Mouse (Mus musculus): Measurements from ENCODE around the gene Klhl2. TPM values are rescaled to one million over a fixed set of nuclear protein-coding genes. Genes with fewer than 3 reads are reported as not detected.

Klhl2 gene
- total and polyA plus RNA-seq, 3 experiments = 11.5 to 12.1 TPM; not detected in 1

DNA sequence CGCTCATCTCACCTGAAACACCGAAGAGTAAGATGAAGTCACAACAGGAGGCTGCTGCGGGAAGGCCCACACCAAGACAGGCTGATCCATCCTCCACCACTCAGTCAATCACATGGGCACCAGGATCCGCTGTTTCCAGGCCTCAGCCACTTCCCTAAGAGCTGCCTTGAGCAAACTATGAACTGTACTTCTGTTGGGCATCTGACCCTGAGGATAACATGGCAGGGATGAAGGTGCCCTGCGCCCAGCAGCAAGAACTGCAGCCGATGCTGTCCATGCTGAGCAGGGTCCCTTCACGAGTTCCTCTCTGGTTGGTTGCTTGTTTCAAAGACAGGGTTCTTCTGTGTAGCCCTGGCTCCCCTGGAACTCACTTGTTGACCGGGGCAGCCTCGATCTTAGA lies 38.0 kb downstream of the Klhl2 start:
- H3K36me3 ChIP-seq (ENCODE audit: control insufficient read depth in 1 of 2, insufficient read depth in 2 of 2, low read length in 2 of 2) = peaks cover 0 to 3% of the 10 kb centered on the region in 2 experiments; a peak in 1 of 4 replicates
- no peak overlapping the region for H3K27ac ChIP-seq (ENCODE audit: control insufficient read depth, low read depth, low read length)
- no peak for DNase-seq (ENCODE audit: low read depth, low spot score)
- H3K4me1 ChIP-seq (ENCODE audit: control insufficient read depth in 1 of 2, insufficient read depth in 2 of 2, low read length in 2 of 2) = no peaks in the 10 kb centered on the region
- H3K27me3 ChIP-seq (ENCODE audit: control insufficient read depth in 1 of 2, insufficient read depth in 2 of 2, low read length in 2 of 2) = no peaks in the 10 kb centered on the region
- H3K9ac ChIP-seq (ENCODE audit: control insufficient read depth, low read depth, low read length, poor library complexity, severe bottlenecking) = no peak overlapping the region
- H3K79me2 ChIP-seq (ENCODE audit: control insufficient read depth, insufficient read depth, low read length, poor library complexity) = no peaks in the 10 kb centered on the region
- TF ChIP-seq CTCF (IDR thresholded peaks at IDR 0.05 in 2 of 3, conservative IDR thresholded peaks at IDR 0.05 in 1 of 3; ENCODE audit: control insufficient read depth in 1 of 3, insufficient read depth in 1 of 3, low read depth in 2 of 3, low read length in 3 of 3, poor library complexity in 1 of 3, severe bottlenecking in 1 of 3) = no peak
- TF ChIP-seq TAL1 (IDR thresholded peaks at IDR 0.05; ENCODE audit: low read length) = no peak
- no peak for TF ChIP-seq BHLHE40 (IDR thresholded peaks at IDR 0.05; ENCODE audit: borderline replicate concordance, low read depth, low read length)
- TF ChIP-seq USF2 (IDR thresholded peaks at IDR 0.05; ENCODE audit: borderline replicate concordance in 1 of 2, insufficient read depth in 1 of 2, low read depth in 1 of 2, low read length in 2 of 2) = no peak
- no peak for TF ChIP-seq ETS1 (IDR thresholded peaks at IDR 0.05; ENCODE audit: low read depth, low read length)
- TF ChIP-seq KAT2A (conservative IDR thresholded peaks at IDR 0.05; ENCODE audit: low read depth, low read length) = no peak
- no peak for TF ChIP-seq ZMIZ1 (IDR thresholded peaks at IDR 0.05; ENCODE audit: low read depth, low read length)
- no peak for TF ChIP-seq MXI1 (IDR thresholded peaks at IDR 0.05; ENCODE audit: low read depth, low read length)
- TF ChIP-seq RAD21 (IDR thresholded peaks at IDR 0.05; ENCODE audit: low read depth, low read length) = no peak
- TF ChIP-seq CHD2 (IDR thresholded peaks at IDR 0.05; ENCODE audit: low read length) = no peak
- no peak for TF ChIP-seq TCF12 (IDR thresholded peaks at IDR 0.05; ENCODE audit: low read depth, low read length)
- no peak for TF ChIP-seq MYC (IDR thresholded peaks at IDR 0.05; ENCODE audit: low read depth, low read length)
- no peak for TF ChIP-seq GABPA (IDR thresholded peaks at IDR 0.05; ENCODE audit: low read depth, low read length)
- no peak for TF ChIP-seq NRF1 (IDR thresholded peaks at IDR 0.05; ENCODE audit: insufficient read depth, low read depth, low read length, poor library complexity, severe bottlenecking)
- no peak for TF ChIP-seq MYB (IDR thresholded peaks at IDR 0.05; ENCODE audit: low read depth, low read length)
- no peak for TF ChIP-seq UBTF (IDR thresholded peaks at IDR 0.05; ENCODE audit: borderline replicate concordance, insufficient read depth, low read depth, low read length)
- TF ChIP-seq SIN3A (IDR thresholded peaks at IDR 0.05; ENCODE audit: low read length) = no peak
- no peak for TF ChIP-seq POLR2AphosphoS2 (IDR thresholded peaks at IDR 0.05; ENCODE audit: low read length)
- TF ChIP-seq NELFE (IDR thresholded peaks at IDR 0.05; ENCODE audit: low read depth, low read length) = no peak
- H3K9me3 ChIP-seq (replicated peaks; ENCODE audit: insufficient read depth, low read length) = no peaks in the 10 kb centered on the region
- H3K4me3 ChIP-seq (ENCODE audit: control insufficient read depth in 1 of 2, insufficient read depth in 1 of 2, low read depth in 2 of 2, low read length in 2 of 2) = no peak overlapping the region

- no peak for TF ChIP-seq UBTF (IDR thresholded peaks at IDR 0.05; ENCODE audit: borderline replicate concordance, insufficient read depth, low read depth, low read length)
- no peak for TF ChIP-seq HCFC1 (IDR thresholded peaks at IDR 0.05; ENCODE audit: low read depth, low read length)
- TF ChIP-seq ZMIZ1 (IDR thresholded peaks at IDR 0.05; ENCODE audit: low read depth, low read length) = no peak
- TF ChIP-seq JUND (IDR thresholded peaks at IDR 0.05; ENCODE audit: low read depth, low read length) = no peak
- TF ChIP-seq MXI1 (IDR thresholded peaks at IDR 0.05; ENCODE audit: low read depth, low read length) = no peak
- Histone ChIP-seq H3K36me3 (ENCODE audit: control insufficient read depth in 1 of 2, insufficient read depth in 2 of 2, low read length in 2 of 2) (peaks cover 0 to 3% of the 10 kb centered on the region in 2 experiments; a peak in 1 of 4 replicates), H3K9me3 (replicated peaks; ENCODE audit: insufficient read depth, low read length) (no peaks in the 10 kb centered on the region), H3K27ac (ENCODE audit: control insufficient read depth, low read depth, low read length) (no peak overlapping the region), H3K9ac (ENCODE audit: control insufficient read depth, low read depth, low read length, poor library complexity, severe bottlenecking) (no peak overlapping the region), H3K4me1 (ENCODE audit: control insufficient read depth in 1 of 2, insufficient read depth in 2 of 2, low read length in 2 of 2) (no peaks in the 10 kb centered on the region), H3K79me2 (ENCODE audit: control insufficient read depth, insufficient read depth, low read length, poor library complexity) (no peaks in the 10 kb centered on the region), H3K27me3 (ENCODE audit: control insufficient read depth in 1 of 2, insufficient read depth in 2 of 2, low read length in 2 of 2) (no peaks in the 10 kb centered on the region), H3K4me3 (ENCODE audit: control insufficient read depth in 1 of 2, insufficient read depth in 1 of 2, low read depth in 2 of 2, low read length in 2 of 2) (no peak overlapping the region)
- DNase-seq (ENCODE audit: low read depth, low spot score) = no peak
Measured at GRCm38 (mm10) chr8:64811083-64811482, 38.7 kb downstream of the Klhl2 start.
